Mouse (Mus musculus) intestine, embryonic 16.5 days (tissue): ENCODE data around the gene Mcoln3. TPM values are rescaled to one million over a fixed set of nuclear protein-coding genes. Genes with fewer than 3 reads are reported as not detected.

ENCODE experiments used
- ATAC-seq: fragments of 200-750 bp; cut with Nextera tagmentation; 2 replicates; pipeline ENCODE4 v1.8.0; 2017; ENCODE audit warnings: moderate TSS enrichment, moderate library complexity
- H3K27ac ChIP-seq: fragments of 300-500 bp; sonication (generic); 2 replicates; pipeline ENCODE4 v1.5.1; 2014; ENCODE audit warnings: mild to moderate bottlenecking, low read length
- H3K27me3 ChIP-seq: fragments of 300-500 bp; sonication (generic); replicated peaks from 2 replicates; pipeline ENCODE4 v1.6.1; 2014; ENCODE audit warnings: low read length, control low read depth, mixed read lengths; ENCODE audit not compliant: control insufficient read depth, insufficient read depth
- H3K36me3 ChIP-seq: fragments of 300-500 bp; sonication (generic); 2 replicates; pipeline ENCODE4 v1.6.1; 2014; ENCODE audit warnings: low read length, control low read depth; ENCODE audit not compliant: control insufficient read depth, insufficient read depth
- H3K4me1 ChIP-seq: fragments of 300-500 bp; sonication (generic); 2 replicates; pipeline ENCODE4 v1.6.1; 2014; ENCODE audit warnings: low read length, control low read depth, mixed read lengths; ENCODE audit not compliant: control insufficient read depth, insufficient read depth
- H3K4me2 ChIP-seq: fragments of 300-500 bp; sonication (generic); 2 replicates; pipeline ENCODE4 v1.6.1; 2014; ENCODE audit warnings: low read depth, low read length, control low read depth
- H3K4me3 ChIP-seq: fragments of 300-500 bp; sonication (generic); 2 replicates; pipeline ENCODE4 v1.5.1; 2014; ENCODE audit warnings: mild to moderate bottlenecking, low read length
- H3K9ac ChIP-seq: fragments of 300-500 bp; sonication (generic); 2 replicates; pipeline ENCODE4 v1.6.1; 2014; ENCODE audit warnings: low read depth, low read length
- H3K9me3 ChIP-seq: fragments of 300-500 bp; sonication (generic); 2 replicates; pipeline ENCODE4 v1.6.1; 2016; ENCODE audit warnings: low read length, control low read depth; ENCODE audit not compliant: control insufficient read depth
- WGBS: fragments of 180-500 bp; shearing (Covaris S2); extraction: QIAGEN DNeasy Blood & Tissue Kit; methylation state at CpG from one replicate; pipeline ENCODE4 v1.1.7; 2014; 5-methylcytosine and 5-hydroxymethylcytosine counted together
- polyA plus RNA-seq: library from polyadenylated mRNA; unstranded; fragments of >200 nt; fragmentation: Nextera tagmentation; extraction: Ambion mirVana; gene quantifications from 2 replicates; pipeline ENCODE4 v1.2.1, GENCODE M21; 2015

Mcoln3 gene
- polyA plus RNA-seq, 1 experiment from 2014 or later: 74.3 TPM

GRCm38 (mm10) chr3:146177748-146178582, 60.7 kb downstream of the Mcoln3 start:
- peaks cover 7% of the 10 kb centered on the region; the same call in 1 of the 2 replicates for H3K4me1 ChIP-seq
- peak overlapping the region; percentile 49 for H3K4me2 ChIP-seq
- H3K9me3 ChIP-seq: no peaks in the 10 kb centered on the region
- peak; percentile 78 for ATAC-seq
- H3K9ac ChIP-seq: no peak overlapping the region
- no peak overlapping the region for H3K27ac ChIP-seq
- peak overlapping the region; percentile 24 for H3K4me3 ChIP-seq
- WGBS: 6% methylated on average over 16 of the region's 16 CpGs
- no peaks in the 10 kb centered on the region for H3K27me3 ChIP-seq
- H3K36me3 ChIP-seq: no peaks in the 10 kb centered on the region

GRCm38 (mm10) chr3:146180341-146180740, 63.1 kb downstream of the Mcoln3 start:
- no peak overlapping the region for H3K9ac ChIP-seq
- H3K4me2 ChIP-seq: no peak overlapping the region
- no peak overlapping the region for H3K4me3 ChIP-seq
- 47% methylated on average over 2 of the region's 2 CpGs for WGBS
- H3K9me3 ChIP-seq: no peaks in the 10 kb centered on the region
- no peak overlapping the region for H3K27ac ChIP-seq
- H3K36me3 ChIP-seq: no peaks in the 10 kb centered on the region
- no peaks in the 10 kb centered on the region for H3K27me3 ChIP-seq
- ATAC-seq: no peak
- H3K4me1 ChIP-seq: peaks cover 7% of the 10 kb centered on the region; the same call in 1 of the 2 replicates

GRCm38 (mm10) chr3:146180986-146181385, 63.7 kb downstream of the Mcoln3 start:
- no peak overlapping the region for H3K9ac ChIP-seq
- WGBS: 44% methylated on average over 3 of the region's 3 CpGs

GRCm38 (mm10) chr3:146184992-146185657, 67.9 kb downstream of the Mcoln3 start:
- Histone ChIP-seq H3K4me3 (no peak overlapping the region), H3K4me2 (no peak overlapping the region), H3K36me3 (no peaks in the 10 kb centered on the region), H3K4me1 (no peaks in the 10 kb centered on the region), H3K9ac (no peak overlapping the region), H3K27ac (no peak overlapping the region), H3K27me3 (no peaks in the 10 kb centered on the region), H3K9me3 (no peaks in the 10 kb centered on the region)
- ATAC-seq: peak; percentile 70
- WGBS: 29% methylated on average over 13 of the region's 13 CpGs

More at GRCm38 (mm10) chr3:146180986-146181385, 63.7 kb downstream of the Mcoln3 start:
- Histone ChIP-seq H3K4me1 (peaks cover 7% of the 10 kb centered on the region; the same call in 1 of the 2 replicates), H3K4me3 (no peak overlapping the region), H3K9me3 (no peaks in the 10 kb centered on the region), H3K27ac (no peak overlapping the region), H3K27me3 (no peaks in the 10 kb centered on the region), H3K4me2 (no peak overlapping the region), H3K36me3 (no peaks in the 10 kb centered on the region)
- ATAC-seq: no peak

- no peaks in the 10 kb centered on the region for H3K27me3 ChIP-seq
- H3K27ac ChIP-seq: no peak overlapping the region
- WGBS: 80% methylated on average over 10 of the region's 10 CpGs
- ATAC-seq: no peak
- H3K36me3 ChIP-seq: no peaks in the 10 kb centered on the region
- no peak overlapping the region for H3K4me3 ChIP-seq
- no peaks in the 10 kb centered on the region for H3K4me1 ChIP-seq
- H3K9ac ChIP-seq: no peak overlapping the region
- H3K4me2 ChIP-seq: no peak overlapping the region
- no peaks in the 10 kb centered on the region for H3K9me3 ChIP-seq
Measured at GRCm38 (mm10) chr3:146186033-146186432, 68.8 kb downstream of the Mcoln3 start.

GRCm38 (mm10) chr3:146189933-146190332, 72.7 kb downstream of the Mcoln3 start:
- 73% methylated on average over 10 of the region's 10 CpGs for WGBS
- H3K9me3 ChIP-seq: no peaks in the 10 kb centered on the region
- no peak overlapping the region for H3K4me3 ChIP-seq
- no peaks in the 10 kb centered on the region for H3K4me1 ChIP-seq
- H3K27ac ChIP-seq: no peak overlapping the region
- H3K4me2 ChIP-seq: no peak overlapping the region
- H3K9ac ChIP-seq: no peak overlapping the region
- no peak for ATAC-seq
- H3K27me3 ChIP-seq: no peaks in the 10 kb centered on the region
- H3K36me3 ChIP-seq: no peaks in the 10 kb centered on the region

Other genes with a start within 250 kb of the Mcoln3 start
- gene Bcl10, start 194.6 kb upstream of the Mcoln3 start, polyA plus RNA-seq: 47.2 and 51.7 TPM in 2 replicates
- 38.5 and 42.0 TPM in 2 replicates for gene 2410004B18Rik, start 179.4 kb upstream of the Mcoln3 start, polyA plus RNA-seq
- 1.2 and 1.4 TPM in 2 replicates for gene Syde2, start 129.6 kb upstream of the Mcoln3 start, polyA plus RNA-seq
- gene Wdr63, start 9.3 kb upstream of the Mcoln3 start, polyA plus RNA-seq: 0.49 TPM in 1 of 2 replicates, not detected in the other
- gene Mcoln2, start 32.4 kb downstream of the Mcoln3 start, polyA plus RNA-seq: 8.1 and 8.8 TPM in 2 replicates
- 2.8 and 3.1 TPM in 2 replicates for gene Lpar3, start 103.5 kb downstream of the Mcoln3 start, polyA plus RNA-seq